Mouse (Mus musculus): Measurements from ENCODE around the gene Cuedc1.

DNA sequence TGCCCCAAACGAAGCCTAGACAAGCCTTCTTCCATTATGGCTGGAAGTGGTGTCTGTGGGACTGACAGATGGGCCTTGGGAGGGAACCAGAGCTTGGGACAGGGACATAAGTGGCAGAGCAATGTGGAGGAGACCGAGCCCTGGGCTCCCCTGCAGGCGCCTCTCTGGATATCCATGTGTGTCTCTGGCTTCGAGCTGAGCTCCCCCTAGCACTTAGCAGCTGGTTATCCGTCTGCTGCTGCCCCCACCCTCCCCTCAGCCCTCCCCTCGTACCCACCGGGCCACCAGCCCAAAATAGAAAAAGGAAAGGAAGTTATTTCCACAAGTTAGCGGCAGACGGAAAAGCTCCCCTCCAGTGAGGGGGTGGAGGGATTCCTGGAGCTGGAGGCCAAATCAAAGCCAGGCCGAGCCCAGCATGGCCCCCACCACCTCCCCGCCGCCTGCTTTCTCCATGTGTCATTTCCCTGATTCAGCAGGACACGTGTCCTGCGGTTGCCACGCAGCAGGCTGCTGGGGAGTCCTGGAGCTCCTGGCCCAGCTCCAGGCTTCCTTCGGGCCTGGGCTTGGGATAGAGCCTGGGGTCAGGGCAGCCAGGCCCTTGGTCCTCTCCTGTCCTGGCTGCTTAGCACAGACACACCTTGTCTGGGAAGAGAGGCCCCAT lies 83.2 kb downstream of the Cuedc1 start:
- no peak for TF ChIP-seq POLR2A (IDR thresholded peaks at IDR 0.05; ENCODE audit: borderline replicate concordance, extremely low read depth, insufficient read depth, insufficient read length, poor library complexity, severe bottlenecking)
- TF ChIP-seq CTCF (IDR thresholded peaks at IDR 0.05; ENCODE audit: borderline replicate concordance, extremely low read depth, insufficient read depth, insufficient read length): no peak

Data from brain, embryonic 14.5 days (tissue).